Mouse (Mus musculus) neutrophil, adult 59 days (primary cell): ENCODE results near the gene Xlr. TPM values are rescaled to one million over a fixed set of nuclear protein-coding genes. Genes with fewer than 3 reads are reported as not detected.

Experiments used
- total RNA-seq, 2 experiments: library from RNA; stranded (reverse); gene quantifications; 1 replicate in 1 of 2; 2 replicates in 1 of 2; pipeline ENCODE4 v1.2.4; 2023

Xlr gene
- total RNA-seq: 1 to 10 TPM in 1 of 2 experiments, under 1 TPM in 1; 0.87 to 1.9 TPM

GRCm38 (mm10) chrX:53797519-53797918 lies at the start of gene Xlr:
Xlr (minus strand) TSS chrX:53797706.

GRCm38 (mm10) chrX:53776276-53776675 lies 21.2 kb downstream of the Xlr start, which contains the start of gene Zfp36l3:
Zfp36l3 (minus strand) TSS chrX:53776394.

GRCm38 (mm10) chrX:53757736-53758135 lies 39.8 kb downstream of the Xlr start, which contains the start of gene 1700013H16Rik:
1700013H16Rik (minus strand) TSS chrX:53757831.

Other genes with a start within 250 kb of the Xlr start
- gene Rtl8c, start 189.7 kb downstream of the Xlr start, total RNA-seq: not detected
- not detected for gene Gm14597, start 188.7 kb downstream of the Xlr start, total RNA-seq
- gene Rtl8a, start 154.0 kb downstream of the Xlr start, total RNA-seq: 10 to 100 TPM in 1 of 2 experiments, 1 to 10 TPM in 1; 8.4 to 11.0 TPM
- 10 to 100 TPM in 1 of 2 experiments, 1 to 10 TPM in 1; 8.2 to 13.0 TPM for gene Rtl8b, start 127.3 kb downstream of the Xlr start, total RNA-seq
- gene 4930502E18Rik, start 72.9 kb downstream of the Xlr start, total RNA-seq: not detected
- gene 1700013H16Rik, start 39.9 kb downstream of the Xlr start, total RNA-seq: not detected
- gene Zfp36l3, start 21.3 kb downstream of the Xlr start, total RNA-seq: not detected